Mouse (Mus musculus): Measurements from ENCODE around the gene Ryr2.

Gene Ryr2

DNA sequence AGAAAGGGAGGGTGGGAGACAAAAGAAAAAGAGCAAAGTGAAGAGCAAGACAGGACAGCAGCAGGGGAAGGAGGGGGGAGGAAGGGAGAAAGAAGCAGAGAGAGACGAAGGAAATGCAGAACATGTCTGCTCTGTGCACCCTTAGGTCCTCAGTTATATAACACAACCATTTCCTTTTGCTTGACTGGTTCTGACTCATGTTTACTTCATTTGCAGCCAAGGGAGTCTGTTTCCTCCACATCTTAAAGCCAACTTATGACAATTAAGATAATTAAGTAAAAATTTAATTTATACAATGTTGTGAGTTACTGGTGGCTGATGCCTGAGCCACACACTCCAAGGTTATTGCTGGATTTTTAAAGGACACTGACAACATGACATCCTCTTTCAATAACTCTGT is 569.9 kb downstream of the Ryr2 start:
- DNase-seq (ENCODE audit: low spot score) = peak; percentile 22

DNA sequence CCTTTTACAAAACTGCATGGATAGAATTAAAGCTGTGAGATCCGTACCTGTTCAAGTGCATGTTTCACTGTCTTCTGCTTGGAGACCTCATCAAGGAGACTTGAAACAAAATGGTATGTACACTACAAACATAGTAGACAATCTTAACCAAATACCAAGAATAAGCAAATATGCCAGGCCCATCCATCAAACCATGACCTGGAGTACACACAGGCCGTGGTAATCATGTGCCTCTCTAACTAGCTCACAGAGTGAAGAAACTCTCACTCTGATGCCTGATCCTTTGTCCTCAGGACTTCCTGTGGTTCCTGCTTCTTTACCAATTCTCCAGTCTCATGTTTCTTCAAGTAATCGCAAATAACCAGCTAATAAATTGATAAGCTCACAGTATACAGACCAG is 570.9 kb downstream of the Ryr2 start:
- no peak for DNase-seq (ENCODE audit: low spot score)

DNA sequence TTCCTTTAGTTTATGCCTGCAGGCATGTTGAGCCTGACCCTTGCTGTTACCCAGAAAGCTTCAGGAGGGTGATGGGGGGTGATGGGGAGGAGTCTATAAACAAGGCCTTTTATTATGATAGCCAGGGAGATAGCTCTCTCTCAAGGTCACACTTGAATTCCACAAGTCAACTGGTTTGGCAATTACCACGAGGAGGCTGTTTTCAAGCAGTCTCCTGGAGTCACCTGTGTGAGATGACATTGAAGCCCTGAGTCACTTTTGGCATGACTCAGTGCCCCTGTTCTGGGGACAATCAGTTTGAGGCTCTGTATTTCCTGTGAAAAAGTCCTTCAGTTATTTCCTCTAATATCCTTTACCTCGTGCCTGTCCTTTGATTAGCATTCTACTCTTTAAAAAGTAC is 573.5 kb downstream of the Ryr2 start:
- no peak for DNase-seq (ENCODE audit: low spot score)

DNA sequence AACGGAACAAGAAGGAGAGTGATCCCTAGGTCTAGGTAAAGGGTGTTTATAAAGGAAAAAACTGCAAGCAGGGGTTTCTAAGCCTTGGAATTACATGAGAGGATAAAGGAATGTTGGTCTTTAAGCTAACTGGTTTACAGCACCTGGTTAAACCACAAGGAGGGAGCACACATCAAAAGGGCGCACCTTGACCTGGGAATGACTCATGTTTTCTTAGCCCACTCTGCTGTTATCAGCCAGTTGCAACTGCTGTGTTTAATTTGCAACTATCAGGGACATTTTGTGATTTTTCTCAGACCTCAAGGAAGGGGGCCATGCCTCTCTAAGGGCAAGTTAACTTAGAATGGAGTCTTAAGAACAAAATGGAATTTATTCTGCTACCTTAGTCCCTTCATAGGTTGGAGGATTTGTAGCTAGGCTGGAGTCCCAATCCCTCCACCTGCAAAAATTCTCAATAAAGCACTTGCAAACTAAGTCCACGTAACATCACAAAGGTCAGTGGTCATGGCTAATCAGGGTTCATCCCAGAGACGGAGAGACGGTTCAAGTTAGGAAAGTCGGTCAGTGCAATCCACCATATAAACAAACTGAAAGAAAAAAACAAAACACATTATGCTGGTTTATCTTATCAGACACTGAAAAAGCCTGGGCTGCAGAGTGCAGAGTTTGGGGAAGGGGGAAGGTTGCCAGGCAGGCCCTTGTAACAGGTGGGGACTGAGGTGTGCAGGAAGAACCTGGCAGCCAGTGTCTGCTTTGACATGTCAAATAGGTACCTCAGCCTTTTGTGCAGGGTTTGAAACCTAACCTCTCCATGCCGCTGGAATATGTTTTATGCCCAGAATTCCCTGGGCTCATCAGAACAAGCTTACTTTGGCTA is 574.5 kb downstream of the Ryr2 start:
- no peak for DNase-seq (ENCODE audit: low spot score)

DNA sequence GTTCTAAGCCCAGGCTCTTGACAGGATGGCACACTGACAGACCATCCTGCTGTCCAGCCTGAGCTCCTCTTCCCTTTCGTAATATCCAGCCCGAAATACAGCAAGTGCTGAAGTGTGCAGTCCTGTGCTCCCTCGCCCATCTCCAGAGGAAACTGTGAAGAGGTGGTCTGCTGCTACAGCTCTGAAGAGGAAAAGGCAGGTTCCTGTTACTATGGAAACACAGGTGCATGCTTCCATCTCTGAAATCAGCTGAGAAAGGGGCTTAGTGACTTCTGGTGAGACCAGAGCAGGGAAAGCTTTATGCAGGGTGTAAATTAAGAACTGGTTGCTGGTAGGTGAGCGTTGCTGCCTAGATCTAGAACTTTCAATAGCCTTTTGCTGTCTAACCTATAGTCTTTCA is 583.1 kb downstream of the Ryr2 start:
- DNase-seq (ENCODE audit: low spot score) = no peak

DNA sequence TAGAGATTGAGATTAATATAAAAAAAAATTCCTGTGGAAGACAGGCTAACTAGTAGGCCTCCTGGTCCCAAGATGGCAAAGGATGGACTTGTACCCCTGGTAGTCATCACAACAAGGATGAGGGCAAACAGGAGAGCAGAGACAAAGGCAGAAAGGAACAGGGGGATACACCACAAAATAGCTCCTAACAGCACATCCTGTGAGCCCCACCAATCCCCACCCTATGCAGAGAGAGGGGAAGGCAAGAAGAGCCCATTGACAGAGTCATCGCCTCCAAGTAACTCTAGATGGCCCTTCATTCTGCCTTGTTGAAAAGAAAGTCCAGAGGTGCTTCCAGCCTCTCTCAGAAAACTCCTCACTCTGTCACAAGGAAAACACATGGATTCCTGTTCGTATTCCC is 586.0 kb downstream of the Ryr2 start:
- DNase-seq (ENCODE audit: low spot score) = no peak

DNA sequence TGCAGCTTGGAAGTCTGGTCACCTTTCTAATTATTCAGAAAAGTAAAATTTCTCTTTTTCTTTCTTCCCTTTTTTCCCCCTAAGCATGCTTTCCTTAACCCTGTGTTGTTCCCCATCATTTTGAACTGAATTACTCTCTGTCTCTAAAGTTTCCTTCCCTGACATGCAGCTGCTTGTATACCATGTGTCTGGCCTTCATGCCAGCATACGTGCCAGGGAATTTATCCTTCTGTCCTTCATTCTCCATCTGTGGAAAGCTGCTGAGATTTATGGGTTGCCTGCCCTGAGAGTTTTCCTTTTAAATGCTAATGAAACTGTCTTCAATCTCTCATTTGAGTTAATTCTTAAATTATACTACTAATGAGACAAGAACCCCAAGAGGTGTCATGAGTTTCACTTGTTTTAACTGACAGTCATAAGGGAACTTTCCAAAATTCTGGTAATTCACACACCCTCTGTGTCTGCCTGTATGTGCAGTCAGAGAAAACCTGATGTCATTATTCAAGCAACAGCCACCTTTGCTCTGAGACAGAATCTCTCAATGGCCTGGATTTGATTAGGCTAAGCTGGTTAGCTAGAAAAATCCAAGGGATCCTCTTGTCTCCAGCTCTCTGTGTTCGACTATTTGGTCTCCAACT is 595.1 kb downstream of the Ryr2 start:
- DNase-seq (ENCODE audit: low spot score) = no peak

Data from MN1 (cell line).